Mouse (Mus musculus) adrenal gland (tissue): ENCODE data around the gene Gsg1.

Experiments used
- intact Hi-C: fragments of 180-260 bp; cut with DNase I; formaldehyde crosslinking; loops from one replicate; pipeline ENCODE4 v1.15.1; 2025

Gene Gsg1

DNA sequence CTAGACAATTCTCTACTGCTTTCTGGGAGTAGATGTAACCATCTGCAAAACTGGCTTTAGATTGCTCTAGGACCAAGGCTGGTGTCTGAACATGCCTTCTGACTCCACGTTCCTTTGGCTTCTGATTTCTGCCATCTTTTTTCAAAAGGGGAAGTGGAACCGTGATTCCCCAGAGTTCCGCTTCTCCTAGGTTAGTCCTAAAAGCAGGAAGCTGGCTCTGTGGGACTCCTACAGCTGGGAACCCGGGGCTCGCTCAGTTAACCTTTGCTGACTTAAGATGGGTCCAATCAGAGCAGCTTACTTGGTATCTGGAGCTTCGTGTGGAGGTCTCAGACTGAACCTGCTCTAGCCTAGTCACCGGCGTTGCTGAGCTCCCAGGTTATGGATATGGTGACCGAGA lies 7.0 kb upstream of the Gsg1 start:
- intact Hi-C loops, result no loop called here

DNA sequence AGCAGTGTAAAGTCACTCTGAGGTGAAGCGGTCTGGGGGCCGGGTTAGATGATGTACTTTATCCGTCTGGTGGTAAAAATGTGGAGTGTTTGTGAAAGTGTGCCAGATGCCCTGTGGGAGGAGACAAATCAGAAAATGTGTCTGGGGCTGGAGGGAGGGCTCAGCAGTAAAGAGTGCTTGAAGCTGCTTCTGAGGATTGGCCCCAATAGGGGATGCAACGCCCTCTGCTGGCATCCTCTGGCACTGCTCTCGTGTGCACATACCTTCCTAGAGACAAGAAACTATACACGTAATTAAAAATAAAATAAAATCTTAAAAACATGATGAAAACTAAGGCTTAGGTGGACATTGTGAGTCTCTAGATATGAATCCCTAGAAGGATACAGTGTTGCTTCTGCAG lies 6.3 kb upstream of the Gsg1 start:
- intact Hi-C loops, result no loop called here

- intact Hi-C loops, result no loop called here
These were observed 1.4 kb downstream of the Gsg1 start for GRCm38 (mm10) chr6:135252728-135253077.

DNA sequence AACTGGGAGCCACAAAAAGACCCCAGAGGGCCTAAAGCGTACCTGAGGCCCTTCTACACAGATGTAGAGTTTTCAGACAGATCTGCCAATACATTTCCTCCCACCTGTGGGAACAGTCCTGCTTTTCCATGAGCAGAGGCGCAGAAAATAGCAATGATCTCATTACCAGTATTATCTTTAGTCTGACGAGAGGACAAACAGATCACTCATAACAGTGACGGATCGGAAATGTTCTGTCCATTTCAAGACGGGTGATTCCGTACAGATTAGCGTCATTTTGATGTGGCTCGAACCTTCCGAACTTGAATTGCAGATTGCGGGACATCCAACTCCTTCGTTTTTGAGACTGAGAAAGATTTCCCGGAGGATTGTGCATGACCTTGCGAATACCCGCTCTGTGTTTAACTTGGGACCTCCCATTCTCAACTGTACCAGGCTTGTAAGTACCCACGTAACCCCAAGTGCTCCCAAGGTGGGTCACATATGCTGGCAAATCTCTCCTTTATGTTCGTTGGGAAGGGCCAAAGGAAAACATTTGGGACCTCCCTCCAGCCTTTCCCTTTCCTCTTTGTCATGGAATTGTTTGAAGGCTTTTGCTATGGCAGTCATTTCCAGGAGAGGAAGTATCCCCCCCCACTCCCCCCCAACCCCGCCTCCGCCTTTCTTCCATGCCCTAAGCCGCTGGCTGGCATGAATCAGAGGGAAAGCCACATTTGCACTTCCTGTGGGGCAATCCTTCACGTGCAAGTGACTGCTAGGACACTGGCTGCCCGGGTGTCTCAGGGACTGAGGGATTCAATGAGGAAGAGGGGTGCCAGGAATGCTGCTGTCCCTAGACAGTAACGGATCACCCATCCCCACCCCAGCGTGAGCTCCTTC lies 2.1 kb downstream of the Gsg1 start:
- intact Hi-C loops, result loop anchor here (2.0 kb wide), 1 partner anchor 125 kb away; no protein-coding TSS in a partner anchor

DNA sequence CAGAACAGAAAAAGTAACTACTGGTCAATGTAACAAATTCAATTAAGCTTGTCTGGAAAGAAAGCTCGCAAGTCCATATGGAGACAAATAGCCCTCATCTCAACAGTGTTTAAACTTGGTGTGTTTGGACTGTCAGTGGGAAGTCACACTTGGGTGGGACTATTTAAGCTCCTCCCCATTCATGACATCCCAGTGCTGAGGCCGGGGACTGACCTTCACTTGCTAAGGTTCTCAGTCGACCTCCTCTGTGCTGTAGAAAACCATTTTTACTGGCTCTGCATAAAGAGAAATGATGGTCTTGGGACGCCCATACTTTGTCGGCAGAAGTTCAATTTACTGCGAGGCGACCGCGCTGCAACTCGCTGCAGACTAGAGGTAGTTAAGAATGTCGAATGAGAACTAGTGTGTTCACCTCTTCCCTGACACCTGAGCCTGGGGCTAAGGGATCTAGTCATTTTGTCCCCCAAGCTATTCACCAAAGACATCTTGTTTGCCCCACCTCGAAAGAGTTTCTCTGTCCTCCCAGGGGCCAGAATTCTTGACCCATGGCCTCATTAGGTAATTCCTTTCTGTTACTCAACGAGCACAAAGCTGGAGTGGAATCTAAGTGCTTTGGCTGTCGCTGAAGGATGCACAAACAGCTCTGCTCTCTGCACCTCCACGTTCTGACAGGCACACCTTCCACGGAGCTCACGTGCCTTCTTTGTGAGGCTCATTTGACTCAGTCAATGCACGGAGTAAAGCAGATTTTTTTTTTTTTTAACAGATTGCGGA lies 3.0 kb downstream of the Gsg1 start:
- intact Hi-C loops, result loop anchor here (2.0 kb wide), 1 partner anchor 126 kb away; no protein-coding TSS in a partner anchor

DNA sequence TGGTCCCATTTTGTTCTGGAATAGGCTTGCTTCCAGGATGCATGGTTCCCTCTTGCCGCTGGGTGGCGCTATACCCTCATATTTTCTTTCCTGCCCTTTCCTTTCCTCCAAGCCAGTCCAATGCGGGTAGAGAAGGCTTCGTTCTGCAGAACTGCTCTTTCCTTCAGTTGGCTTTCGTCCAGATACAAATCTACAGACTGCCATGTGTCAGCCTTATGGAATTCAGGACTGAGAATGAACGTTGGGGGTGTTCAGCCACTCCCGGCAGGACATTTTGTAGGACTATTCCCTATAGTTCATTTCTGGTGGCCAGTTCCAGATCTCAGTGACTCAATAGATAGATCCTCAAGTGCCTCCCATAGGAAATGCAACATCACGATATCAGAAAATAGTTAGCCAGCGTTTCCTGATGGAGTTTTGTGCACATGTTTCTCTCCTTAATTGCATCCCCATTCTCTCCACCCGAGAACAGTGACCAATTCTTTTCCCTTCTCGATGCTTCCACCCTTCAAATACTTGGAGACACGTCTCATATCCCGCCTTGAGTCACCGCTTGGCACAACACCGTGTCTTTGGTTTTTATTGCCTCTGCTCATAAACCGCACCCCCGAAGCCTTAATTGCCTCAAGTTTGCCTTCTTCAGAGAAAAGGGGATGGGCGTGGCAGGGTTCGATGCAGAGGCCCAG lies 4.2 kb downstream of the Gsg1 start:
- intact Hi-C loops, result loop anchor here (2.0 kb wide), 1 partner anchor 127 kb away; no protein-coding TSS in a partner anchor

- intact Hi-C loops, result loop anchor here (2.0 kb wide), 1 partner anchor 153 kb away; no protein-coding TSS in a partner anchor
These were observed 6.3 kb downstream of the Gsg1 start for GRCm38 (mm10) chr6:135247861-135248260.

- intact Hi-C loops, result no loop called here
These were observed 8.6 kb downstream of the Gsg1 start for GRCm38 (mm10) chr6:135245586-135245985.

- intact Hi-C loops, result no loop called here
These were observed 13.8 kb downstream of the Gsg1 start for GRCm38 (mm10) chr6:135240361-135240760.

DNA sequence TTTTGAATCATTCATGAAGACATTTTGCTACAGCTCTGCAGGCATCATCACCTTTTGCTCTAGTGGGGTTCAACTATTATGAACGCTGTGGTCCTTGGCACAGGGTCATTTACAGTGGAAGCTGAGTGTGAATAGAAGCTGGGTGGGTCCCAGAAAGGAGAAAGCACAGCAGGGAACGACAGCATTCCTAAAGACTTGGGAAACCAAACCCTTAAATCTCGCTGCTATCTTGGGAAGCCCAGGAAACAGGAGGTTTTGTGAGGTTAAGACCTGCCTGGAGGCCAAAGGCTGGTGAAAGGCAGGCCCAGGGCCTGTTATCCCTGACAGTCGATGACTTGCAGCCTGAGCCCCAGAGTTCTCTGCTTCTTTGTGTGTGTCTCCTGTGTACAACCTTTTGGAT lies 15.9 kb downstream of the Gsg1 start:
- intact Hi-C loops, result no loop called here

DNA sequence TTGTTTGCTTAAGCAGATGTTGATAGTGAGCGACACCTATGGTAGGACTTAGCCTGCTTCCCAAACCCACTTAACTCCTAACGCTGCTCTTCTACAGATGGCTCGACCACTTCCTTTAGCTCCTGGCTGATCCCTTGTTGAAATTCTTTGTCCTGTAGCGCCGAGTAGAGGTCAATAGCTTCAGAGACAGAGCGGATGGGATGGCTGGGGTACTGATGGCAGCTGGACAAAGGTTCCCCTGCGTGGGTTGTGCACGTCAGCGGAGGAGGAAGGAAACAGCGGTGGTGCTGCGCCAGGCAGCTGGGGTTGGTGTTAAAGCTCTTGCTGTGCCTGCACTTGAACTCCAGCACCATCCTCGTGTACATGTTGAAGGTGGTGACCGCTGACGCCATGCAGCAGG lies 16.8 kb downstream of the Gsg1 start:
- intact Hi-C loops, result no loop called here

- intact Hi-C loops, result no loop called here
These were observed 17.6 kb downstream of the Gsg1 start for GRCm38 (mm10) chr6:135236576-135236975.

DNA sequence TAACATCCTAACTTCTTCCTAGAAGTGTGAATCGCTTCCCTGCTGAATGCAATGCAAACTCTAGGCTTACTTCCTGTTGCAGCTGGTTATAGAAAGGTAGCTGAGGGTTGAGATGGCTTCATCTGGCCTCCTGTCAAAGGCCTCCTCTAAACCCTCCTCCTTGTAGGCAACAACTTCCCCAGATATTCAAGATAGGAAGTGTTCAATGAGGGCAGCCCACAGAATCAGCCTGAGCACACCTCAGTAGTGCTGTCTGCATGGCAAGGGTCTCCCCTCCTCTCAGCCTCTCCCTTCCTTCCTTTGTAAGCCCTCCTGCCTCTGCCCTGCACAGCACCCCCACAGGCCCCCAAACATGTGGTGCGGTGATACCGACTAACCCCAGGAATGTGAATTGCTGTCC lies 18.4 kb downstream of the Gsg1 start:
- intact Hi-C loops, result no loop called here

DNA sequence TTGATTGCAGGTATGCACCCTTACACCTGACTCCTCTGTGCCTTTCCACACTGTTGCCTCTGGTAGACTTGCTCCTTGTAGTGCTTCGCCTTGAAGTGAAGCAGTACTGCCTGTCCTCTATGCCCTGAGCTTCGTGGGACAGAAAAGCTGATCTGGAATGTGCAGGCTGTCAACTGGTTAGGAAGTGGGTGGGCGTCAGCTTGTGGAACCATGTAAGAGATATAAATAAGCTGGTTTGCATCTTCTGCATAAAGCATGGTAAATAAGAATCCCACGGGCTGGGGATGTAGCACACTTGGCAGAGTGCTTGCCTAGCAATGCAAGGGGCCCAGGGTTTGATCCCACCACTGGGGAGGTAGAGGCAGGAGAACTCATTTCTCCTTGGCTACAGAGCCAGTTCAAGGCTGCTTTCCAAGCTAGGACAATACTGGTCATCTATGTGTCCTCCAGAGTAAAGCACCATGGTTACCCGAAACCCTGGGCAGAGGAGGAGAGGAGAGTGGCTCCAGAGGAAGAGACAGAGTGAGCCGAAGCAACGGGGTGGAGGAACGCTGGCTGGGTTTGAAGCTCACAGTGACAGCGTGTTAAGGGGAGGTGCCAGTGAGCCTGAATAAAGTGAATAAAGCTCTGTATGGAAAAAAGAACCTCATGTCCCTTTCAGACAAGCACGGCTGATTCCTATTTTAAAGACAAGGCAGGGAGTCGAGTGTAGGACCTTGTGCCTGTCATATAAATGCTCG lies 21.5 kb downstream of the Gsg1 start:
- intact Hi-C loops, result no loop called here

DNA sequence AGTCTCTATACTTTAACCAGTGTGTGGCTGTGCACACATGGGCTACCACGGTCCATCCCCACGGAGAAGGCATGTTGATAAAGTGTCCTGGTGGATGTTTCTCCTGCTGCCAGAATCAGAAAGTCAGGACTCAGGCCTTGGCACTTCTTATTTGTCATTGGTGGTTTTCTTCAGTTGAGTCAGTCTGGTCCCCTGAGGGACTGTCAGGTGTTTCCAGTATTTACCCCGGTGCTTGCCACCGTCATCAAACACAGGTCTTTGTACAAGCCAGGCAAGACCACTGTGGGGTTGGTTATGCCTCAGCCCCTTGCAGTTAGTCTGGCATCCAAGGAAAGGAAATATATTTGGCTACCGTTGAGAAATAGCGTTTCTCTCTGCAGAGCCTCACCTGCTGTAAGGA lies 23.6 kb downstream of the Gsg1 start:
- intact Hi-C loops, result no loop called here

- intact Hi-C loops, result no loop called here
These were observed 25.6 kb downstream of the Gsg1 start for GRCm38 (mm10) chr6:135228465-135228941.

DNA sequence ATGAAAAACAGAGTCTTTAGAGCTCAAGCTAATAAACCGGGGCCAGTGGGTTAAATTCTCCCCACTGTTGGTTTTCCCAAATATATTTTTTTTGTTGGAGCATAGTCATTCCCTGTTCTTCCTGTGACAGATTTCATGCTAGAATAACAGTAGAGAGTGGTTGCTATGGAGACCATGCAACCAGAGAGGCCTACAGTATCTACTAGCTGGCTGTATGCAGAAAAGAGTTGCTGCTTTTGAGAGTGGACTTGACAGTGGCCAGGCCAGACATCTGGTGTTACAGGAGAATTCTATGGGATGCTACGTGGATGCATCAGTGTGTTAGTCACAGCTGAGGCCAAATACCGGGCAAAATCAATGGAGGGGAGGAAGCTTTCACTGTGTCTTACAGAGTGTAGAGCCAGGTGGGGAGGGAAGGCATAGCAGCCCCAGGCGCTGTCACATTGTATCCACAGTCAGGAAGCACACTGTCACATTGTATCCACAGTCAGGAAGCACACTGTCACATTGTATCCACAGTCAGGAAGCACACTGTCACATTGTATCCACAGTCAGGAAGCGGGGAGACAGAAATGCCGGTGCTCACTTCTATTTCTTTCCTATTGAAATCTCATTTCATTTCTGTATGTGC lies 30.2 kb downstream of the Gsg1 start:
- intact Hi-C loops, result no loop called here

- intact Hi-C loops, result no loop called here
These were observed 34.2 kb downstream of the Gsg1 start for GRCm38 (mm10) chr6:135219916-135220315.

DNA sequence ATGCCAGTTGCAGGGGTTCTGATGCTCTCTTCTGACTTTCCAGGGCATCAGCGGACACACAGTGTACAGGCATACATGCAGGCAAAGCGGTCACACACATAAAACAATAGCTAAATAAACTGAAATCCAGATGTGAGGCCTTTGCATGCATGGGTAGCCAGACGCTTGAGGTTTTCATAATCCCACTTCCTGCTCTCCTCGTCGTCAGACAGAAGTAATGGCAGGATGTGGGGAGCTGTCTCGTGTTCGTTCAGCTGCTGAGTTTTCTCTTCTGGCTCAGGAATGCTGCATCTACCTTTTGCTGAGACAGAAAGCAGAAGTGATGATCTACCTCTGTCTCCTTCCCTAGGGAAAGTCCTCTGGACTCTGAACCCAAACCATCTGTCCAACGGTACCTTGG lies 35.8 kb downstream of the Gsg1 start:
- intact Hi-C loops, result no loop called here

GRCm38 (mm10) chr6:135212666-135213065 lies 41.5 kb downstream of the Gsg1 start:
- intact Hi-C loops, result no loop called here
